Mouse (Mus musculus) neutrophil, adult 65 days (primary cell): Measurements from ENCODE around the gene Hspa13. TPM values are rescaled to one million over a fixed set of nuclear protein-coding genes. Genes with fewer than 3 reads are reported as not detected.

Source experiments
- total RNA-seq: library from RNA; stranded (reverse); gene quantifications from 2 replicates; pipeline ENCODE4 v1.2.4, GENCODE M21; 2023

The Hspa13 gene
- 36.6 and 42.8 TPM in 2 replicates for total RNA-seq

GRCm38 (mm10) chr16:75766388-75767249 lies at the start of gene Hspa13:
Gene Hspa13 (minus strand): TSS chr16:75767104.

Other genes with a start within 250 kb of the Hspa13 start
- gene Lipi, start 181.0 kb downstream of the Hspa13 start, total RNA-seq, result not detected in 2 replicates
- gene Rbm11, start 174.3 kb downstream of the Hspa13 start, total RNA-seq, result not detected in 2 replicates